Mouse (Mus musculus) heart, adult 2 months (tissue): ENCODE results near the gene Nlrx1.

ENCODE experiments used
- CTCF ChIP-seq: fragments of 200-600 bp; IDR thresholded peaks from 2 replicates; pipeline ENCODE4 v1.8.1; 2022; ENCODE audit warnings: antibody characterized with exemption, mild to moderate bottlenecking, moderate library complexity
- EP300 ChIP-seq: fragments of 200-500 bp; IDR thresholded peaks from 2 replicates; pipeline ENCODE4 v1.6.1; 2011; ENCODE audit warnings: low read depth, low read length, control low read depth; ENCODE audit not compliant: insufficient read depth
- POLR2A ChIP-seq: fragments of 200-500 bp; IDR thresholded peaks from 2 replicates; pipeline ENCODE4 v1.6.1; 2011; ENCODE audit warnings: mild to moderate bottlenecking, low read depth, low read length, control low read depth; ENCODE audit not compliant: insufficient read depth

DNA sequence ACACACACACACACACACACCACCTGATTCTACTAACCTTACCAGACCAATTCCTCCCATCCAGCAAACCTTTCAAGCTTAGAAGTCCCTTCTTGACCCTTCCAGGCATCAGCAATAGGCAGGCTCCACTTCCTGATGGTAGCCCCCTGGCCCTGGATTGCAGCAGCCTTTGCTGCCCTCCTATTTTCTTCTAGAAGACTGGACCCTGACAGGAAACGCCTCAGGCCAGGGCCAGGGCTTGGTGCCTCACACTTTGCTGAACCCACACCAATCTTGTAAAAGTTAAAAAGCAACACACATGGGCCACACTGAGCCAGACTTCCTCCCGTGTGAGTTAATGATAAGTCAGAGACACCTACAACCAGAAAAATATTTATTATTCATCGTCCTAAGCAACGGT lies 31.3 kb downstream of the Nlrx1 start:
- TF ChIP-seq EP300 (no peak), CTCF (no peak), POLR2A (no peak)
